Mouse (Mus musculus) heart, adult 18-20 months (tissue): ENCODE results near the gene Mc3r. TPM values are rescaled to one million over a fixed set of nuclear protein-coding genes. Genes with fewer than 3 reads are reported as not detected.

Experiments
- DNase-seq, 2 experiments: peaks; one replicate each; pipeline ENCODE4 v3.0.0; 2021 to 2022; ENCODE audit warnings: mixed read lengths in 1 of 2
- long read RNA-seq, 2 experiments: library from polyadenylated mRNA; stranded (forward); transcript quantifications; one replicate each; pipeline ENCODE4 v2.0.0; 2021
- total RNA-seq, 2 experiments: library from RNA; stranded (reverse); gene quantifications; 2 replicates each; pipeline ENCODE4 v1.2.3; 2021

Gene Mc3r
- not detected for total RNA-seq
- long read RNA-seq, experiment 1, result 0 reads
- long read RNA-seq, experiment 2, result 0 reads

GRCm38 (mm10) chr2:172248106-172248764, at the start of gene Mc3r:
Gene Mc3r, plus strand, starts transcription at chr2:172248492.
- DNase-seq, result peak; percentile 2 to 4

- no peak for DNase-seq
These were observed 46.1 kb upstream of the Mc3r start for GRCm38 (mm10) chr2:172201998-172202780.

GRCm38 (mm10) chr2:172207003-172207402, 41.3 kb upstream of the Mc3r start:
- DNase-seq, result peak; percentile 57 to 86

- DNase-seq, result no peak
These were observed 34.8 kb upstream of the Mc3r start for GRCm38 (mm10) chr2:172213480-172213879.

GRCm38 (mm10) chr2:172214336-172214735, 34.0 kb upstream of the Mc3r start:
- DNase-seq, result no peak

- DNase-seq, result peak; percentile 22 to 60
These were observed 32.7 kb upstream of the Mc3r start for GRCm38 (mm10) chr2:172215508-172216162.

- no peak for DNase-seq
These were observed 32.0 kb upstream of the Mc3r start for GRCm38 (mm10) chr2:172216163-172216915.

- no peak for DNase-seq
These were observed 30.4 kb upstream of the Mc3r start for GRCm38 (mm10) chr2:172217886-172218285.

GRCm38 (mm10) chr2:172219186-172219585, 29.1 kb upstream of the Mc3r start:
- DNase-seq, result no peak

- DNase-seq, result peak; percentile 15 to 85
These were observed 26.5 kb upstream of the Mc3r start for GRCm38 (mm10) chr2:172221656-172222393.

GRCm38 (mm10) chr2:172222394-172222785, 25.9 kb upstream of the Mc3r start:
- peak in 1 of 2 experiments; percentile 11 for DNase-seq

GRCm38 (mm10) chr2:172222891-172223290, 25.4 kb upstream of the Mc3r start:
- DNase-seq, result no peak

- DNase-seq, result no peak
These were observed 24.7 kb upstream of the Mc3r start for GRCm38 (mm10) chr2:172223451-172224200.

- DNase-seq, result peak in 1 of 2 experiments; percentile 12
These were observed 21.3 kb upstream of the Mc3r start for GRCm38 (mm10) chr2:172226945-172227344.

- no peak for DNase-seq
These were observed 20.5 kb upstream of the Mc3r start for GRCm38 (mm10) chr2:172227808-172228207.

- no peak for DNase-seq
These were observed 19.1 kb upstream of the Mc3r start for GRCm38 (mm10) chr2:172229190-172229589.

GRCm38 (mm10) chr2:172230126-172230525, 18.2 kb upstream of the Mc3r start:
- DNase-seq, result no peak

GRCm38 (mm10) chr2:172238220-172238619, 10.1 kb upstream of the Mc3r start:
- no peak for DNase-seq

- DNase-seq, result peak in 1 of 2 experiments; percentile 62
These were observed 7.3 kb upstream of the Mc3r start for GRCm38 (mm10) chr2:172241031-172241430.

GRCm38 (mm10) chr2:172245497-172245896, 2.8 kb upstream of the Mc3r start:
- DNase-seq, result no peak

GRCm38 (mm10) chr2:172249336-172249735, 1.0 kb downstream of the Mc3r start:
- DNase-seq, result no peak
